Mouse (Mus musculus) liver, adult 2 months (tissue): ENCODE results near the gene Sema3a. TPM values are rescaled to one million over a fixed set of nuclear protein-coding genes. Genes with fewer than 3 reads are reported as not detected.

Experiments
- DNase-seq: peaks from one replicate; pipeline ENCODE4 v3.0.0-alpha.2; 2011; ENCODE audit warnings: low read depth, low spot score; ENCODE audit errors: extremely low read depth
- H3K27ac ChIP-seq: fragments of 200-500 bp; replicated peaks from 2 replicates; pipeline ENCODE4 v1.5.1; 2012; ENCODE audit warnings: low read depth, mild to moderate bottlenecking, control low read depth, inconsistent platforms, low read length; ENCODE audit not compliant: insufficient read depth
- H3K27me3 ChIP-seq: fragments of 200-500 bp; 2 replicates; pipeline ENCODE4 v1.6.1; 2012; ENCODE audit warnings: mild to moderate bottlenecking, moderate library complexity, low read length, inconsistent platforms; ENCODE audit not compliant: control insufficient read depth, insufficient read depth
- H3K36me3 ChIP-seq: fragments of 200-500 bp; 2 replicates; pipeline ENCODE4 v1.6.1; 2012; ENCODE audit warnings: low read length, inconsistent platforms; ENCODE audit not compliant: control insufficient read depth, insufficient read depth
- H3K4me1 ChIP-seq: fragments of 200-500 bp; 2 replicates; pipeline ENCODE4 v1.6.1; 2011; ENCODE audit warnings: low read length; ENCODE audit not compliant: control insufficient read depth, insufficient read depth
- H3K4me3 ChIP-seq: fragments of 200-500 bp; 2 replicates; pipeline ENCODE4 v1.5.1; 2011; ENCODE audit warnings: low read depth, mild to moderate bottlenecking, control low read depth, low read length, moderate library complexity; ENCODE audit not compliant: insufficient read depth
- H3K79me2 ChIP-seq: fragments of 200-500 bp; 2 replicates; pipeline ENCODE4 v1.6.1; 2012; ENCODE audit warnings: inconsistent platforms, mild to moderate bottlenecking, low read length, moderate library complexity; ENCODE audit not compliant: control insufficient read depth, insufficient read depth
- H3K9ac ChIP-seq: fragments of 200-500 bp; 2 replicates; pipeline ENCODE4 v1.6.1; 2012; ENCODE audit warnings: low read depth, mild to moderate bottlenecking, control low read depth, inconsistent platforms, low read length
- CTCF ChIP-seq: fragments of 200-500 bp; IDR thresholded peaks from 2 replicates; pipeline ENCODE4 v1.5.1; 2011; ENCODE audit warnings: low read depth, low read length, control low read depth
- POLR2A ChIP-seq: fragments of 200-500 bp; IDR thresholded peaks from 2 replicates; pipeline ENCODE4 v1.6.1; 2011; ENCODE audit warnings: low read length, control low read depth; ENCODE audit not compliant: insufficient read depth; ENCODE audit errors: extremely low read depth
- WGBS: fragments of 180-500 bp; shearing (Covaris S2); methylation state at CpG from one replicate; pipeline ENCODE4 v1.1.7; 2018; 5-methylcytosine and 5-hydroxymethylcytosine counted together
- polyA plus RNA-seq: library from polyadenylated mRNA; depleted of rRNA; stranded (reverse); fragments of >200 nt; gene quantifications from 2 replicates; pipeline ENCODE4 v1.2.3, GENCODE M21; 2012
- total RNA-seq: library from RNA; depleted of rRNA; stranded (reverse); fragments of >200 nt; gene quantifications from 2 replicates; pipeline ENCODE4 v1.2.3, GENCODE M21; 2014

Sema3a gene
- total and polyA plus RNA-seq, 2 experiments = 0.06 to 0.18 TPM

GRCm38 (mm10) chr5:13263539-13263938 lies 138.3 kb downstream of the Sema3a start:
- Histone ChIP-seq H3K4me3 (no peak overlapping the region), H3K79me2 (no peaks in the 10 kb centered on the region), H3K4me1 (no peaks in the 10 kb centered on the region), H3K27ac (no peak overlapping the region), H3K9ac (no peak overlapping the region), H3K36me3 (no peaks in the 10 kb centered on the region), H3K27me3 (no peaks in the 10 kb centered on the region)
- 72% methylated on average over 3 of the region's 3 CpGs for WGBS
- no peak for DNase-seq
- TF ChIP-seq POLR2A (no peak), CTCF (no peak)

GRCm38 (mm10) chr5:13312667-13313066 lies 187.5 kb downstream of the Sema3a start:
- DNase-seq = no peak
- H3K27me3 ChIP-seq = no peaks in the 10 kb centered on the region
- TF ChIP-seq CTCF (no peak), POLR2A (no peak)
- no peak overlapping the region for H3K27ac ChIP-seq
- no peak overlapping the region for H3K9ac ChIP-seq
- H3K4me1 ChIP-seq = no peaks in the 10 kb centered on the region
- WGBS = 87% methylated on average over 4 of the region's 4 CpGs
- no peaks in the 10 kb centered on the region for H3K79me2 ChIP-seq
- H3K4me3 ChIP-seq = no peak overlapping the region
- no peaks in the 10 kb centered on the region for H3K36me3 ChIP-seq

- H3K9ac ChIP-seq = no peak overlapping the region
- H3K4me3 ChIP-seq = no peak overlapping the region
- H3K4me1 ChIP-seq = no peaks in the 10 kb centered on the region
- TF ChIP-seq POLR2A (no peak), CTCF (no peak)
- no peak for DNase-seq
- WGBS = 83% methylated on average over 6 of the region's 6 CpGs
- H3K79me2 ChIP-seq = no peaks in the 10 kb centered on the region
- H3K27ac ChIP-seq = no peak overlapping the region
- no peaks in the 10 kb centered on the region for H3K36me3 ChIP-seq
- H3K27me3 ChIP-seq = no peaks in the 10 kb centered on the region
Observed at GRCm38 (mm10) chr5:13313977-13314376, 188.8 kb downstream of the Sema3a start.

- Histone ChIP-seq H3K27me3 (no peaks in the 10 kb centered on the region), H3K4me3 (no peak overlapping the region), H3K4me1 (no peaks in the 10 kb centered on the region), H3K9ac (no peak overlapping the region), H3K36me3 (no peaks in the 10 kb centered on the region), H3K79me2 (no peaks in the 10 kb centered on the region), H3K27ac (no peak overlapping the region)
- WGBS = 69% methylated on average over 5 of the region's 5 CpGs
- DNase-seq = no peak
- TF ChIP-seq CTCF (no peak), POLR2A (no peak)
Observed at GRCm38 (mm10) chr5:13318728-13319429, 193.7 kb downstream of the Sema3a start.

- WGBS = 85% methylated on average over 3 of the region's 3 CpGs
- Histone ChIP-seq H3K4me3 (no peak overlapping the region), H3K36me3 (no peaks in the 10 kb centered on the region), H3K4me1 (no peaks in the 10 kb centered on the region), H3K79me2 (no peaks in the 10 kb centered on the region), H3K27me3 (no peaks in the 10 kb centered on the region), H3K27ac (no peak overlapping the region), H3K9ac (no peak overlapping the region)
- TF ChIP-seq POLR2A (no peak), CTCF (no peak)
- DNase-seq = no peak
Observed at GRCm38 (mm10) chr5:13320138-13320537, 194.9 kb downstream of the Sema3a start.

- Histone ChIP-seq H3K36me3 (no peaks in the 10 kb centered on the region), H3K79me2 (no peaks in the 10 kb centered on the region), H3K4me3 (no peak overlapping the region), H3K4me1 (no peaks in the 10 kb centered on the region), H3K9ac (no peak overlapping the region), H3K27ac (no peak overlapping the region), H3K27me3 (no peaks in the 10 kb centered on the region)
- no peak for TF ChIP-seq CTCF
- no peak for TF ChIP-seq POLR2A
- DNase-seq = no peak
- 73% methylated on average over 5 of the region's 5 CpGs for WGBS
Observed at GRCm38 (mm10) chr5:13327281-13327680, 202.1 kb downstream of the Sema3a start.
